22 mouse cellular contexts compared by ENCODE assay signal in the genomic region with DNA sequence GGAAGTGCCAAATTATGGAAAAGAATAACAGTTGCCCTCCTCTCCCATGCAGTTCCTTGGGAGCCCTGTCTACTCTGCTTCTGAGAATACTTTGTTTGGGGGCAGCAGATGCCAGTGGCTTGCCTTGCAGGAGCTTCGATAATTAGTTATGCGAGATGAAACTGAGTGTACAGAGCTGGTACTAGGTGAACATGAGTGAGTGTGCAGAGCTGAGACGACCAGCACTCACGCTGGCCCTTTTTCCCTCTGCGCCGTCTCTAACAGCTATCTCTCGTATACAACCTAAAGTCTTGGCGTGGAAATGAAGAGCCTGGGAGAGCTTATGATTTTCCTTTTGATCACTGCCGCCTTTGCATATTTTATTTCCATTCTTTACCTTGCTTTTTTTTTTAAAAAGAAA.
DNase-seq lines count a peak whose midpoint lies in the region; ATAC-seq and TF ChIP-seq lines count a peak whose summit lies in the region.
"Had no signal": no experiment of that assay in that cellular context is flagged by ENCODE, and none has a peak within 500 bp of the region (broad histone marks: within the 10 kb centered on the region; RNA-seq: fewer than 3 reads in every experiment).

No protein-coding gene starts in this region.

- H3K27ac ChIP-seq in hindbrain, postnatal 0 days: no peak overlapping the region
- no peak overlapping the region for H3K27ac ChIP-seq in hindbrain, embryonic 11.5 days (ENCODE audit: low read depth, low read length)
- H3K27ac ChIP-seq in midbrain, embryonic 11.5 days (ENCODE audit: low read depth, low read length): no peak overlapping the region
- H3K27ac ChIP-seq in midbrain, embryonic 10.5 days (replicated peaks): no peak overlapping the region
- H3K27ac ChIP-seq in forebrain, embryonic 16.5 days (ENCODE audit: low read length): peak overlapping the region; percentile 81
- no peak overlapping the region for H3K27ac ChIP-seq in midbrain, postnatal 0 days (ENCODE audit: low read depth, low read length)
- H3K27ac ChIP-seq: embryonic facial prominence, embryonic 12.5 days; left cerebral cortex, adult 2 months; macrophage; neural tube, embryonic 13.5 days had no signal

- 76% methylated on average over 9 of the region's 9 CpGs for WGBS in hindbrain, postnatal 0 days
- WGBS in hindbrain, embryonic 11.5 days: 90% methylated on average over 9 of the region's 9 CpGs
- WGBS in midbrain, embryonic 11.5 days: 88% methylated on average over 9 of the region's 9 CpGs
- 92% methylated on average over 9 of the region's 9 CpGs for WGBS in midbrain, embryonic 10.5 days
- WGBS in forebrain, embryonic 16.5 days: 54% methylated on average over 9 of the region's 9 CpGs
- WGBS in midbrain, postnatal 0 days: 46% methylated on average over 9 of the region's 9 CpGs

- H3K4me3 ChIP-seq in hindbrain, postnatal 0 days (ENCODE audit: low read length): no peak overlapping the region
- no peak overlapping the region for H3K4me3 ChIP-seq in hindbrain, embryonic 11.5 days (ENCODE audit: low read depth, low read length)
- no peak overlapping the region for H3K4me3 ChIP-seq in midbrain, embryonic 11.5 days (ENCODE audit: low read depth, low read length)
- H3K4me3 ChIP-seq in midbrain, embryonic 10.5 days: no peak overlapping the region
- no peak overlapping the region for H3K4me3 ChIP-seq in forebrain, embryonic 16.5 days (replicated peaks; ENCODE audit: low read length)
- no peak overlapping the region for H3K4me3 ChIP-seq in midbrain, postnatal 0 days (ENCODE audit: low read depth, low read length)
- H3K4me3 ChIP-seq: embryonic facial prominence, embryonic 12.5 days; left cerebral cortex, adult 2 months; myocyte; neural tube, embryonic 13.5 days had no signal

- no peak for DNase-seq in hindbrain, postnatal 0 days (ENCODE audit: low spot score)
- DNase-seq in hindbrain, embryonic 11.5 days (ENCODE audit: low spot score): no peak
- peak; percentile 6 for DNase-seq in midbrain, embryonic 11.5 days (ENCODE audit: low spot score, missing footprints)
- DNase-seq in midbrain, embryonic 10.5 days (ENCODE audit: low spot score): no peak
- DNase-seq in midbrain, postnatal 0 days (ENCODE audit: low spot score): no peak
- DNase-seq in kidney, adult 8-10 months: no peak
- DNase-seq in gastrocnemius, adult 8-10 months (ENCODE audit: low spot score in 2 of 2): no peak
- DNase-seq: adrenal gland, adult 2 months; cerebellum, adult 11-12 months; cerebellum, postnatal 14 days; heart, postnatal 10 days; kidney, postnatal 4 days; liver, postnatal 0 days; thymus, postnatal 14 days had no signal

- H3K27me3 ChIP-seq in hindbrain, postnatal 0 days (ENCODE audit: insufficient read depth, low read length): no peaks in the 10 kb centered on the region
- no peaks in the 10 kb centered on the region for H3K27me3 ChIP-seq in hindbrain, embryonic 11.5 days (ENCODE audit: control insufficient read depth, insufficient read depth, low read length)
- no peaks in the 10 kb centered on the region for H3K27me3 ChIP-seq in midbrain, embryonic 11.5 days (ENCODE audit: control insufficient read depth, insufficient read depth, low read length)
- H3K27me3 ChIP-seq in midbrain, embryonic 10.5 days (ENCODE audit: low read depth, poor library complexity, severe bottlenecking): no peaks in the 10 kb centered on the region
- H3K27me3 ChIP-seq in forebrain, embryonic 16.5 days (replicated peaks; ENCODE audit: control insufficient read depth, insufficient read depth, low read length): no peaks in the 10 kb centered on the region
- H3K27me3 ChIP-seq in midbrain, postnatal 0 days (ENCODE audit: insufficient read depth, low read length): no peaks in the 10 kb centered on the region
- H3K27me3 ChIP-seq: embryonic facial prominence, embryonic 12.5 days had no signal

- no peaks in the 10 kb centered on the region for H3K36me3 ChIP-seq in hindbrain, postnatal 0 days (ENCODE audit: insufficient read depth, low read length)
- no peaks in the 10 kb centered on the region for H3K36me3 ChIP-seq in hindbrain, embryonic 11.5 days (ENCODE audit: control insufficient read depth, insufficient read depth, low read length)
- H3K36me3 ChIP-seq in midbrain, embryonic 11.5 days (ENCODE audit: control insufficient read depth, insufficient read depth, low read length): no peaks in the 10 kb centered on the region
- H3K36me3 ChIP-seq in midbrain, embryonic 10.5 days: no peaks in the 10 kb centered on the region
- no peaks in the 10 kb centered on the region for H3K36me3 ChIP-seq in forebrain, embryonic 16.5 days (ENCODE audit: control insufficient read depth, insufficient read depth)
- no peaks in the 10 kb centered on the region for H3K36me3 ChIP-seq in midbrain, postnatal 0 days (ENCODE audit: insufficient read depth, low read length)
- H3K36me3 ChIP-seq: embryonic facial prominence, embryonic 12.5 days; neural tube, embryonic 13.5 days had no signal

- ATAC-seq in hindbrain, postnatal 0 days: peak; percentile 27
- ATAC-seq in hindbrain, embryonic 11.5 days (ENCODE audit: low FRiP score): no peak
- no peak for ATAC-seq in midbrain, embryonic 11.5 days (ENCODE audit: low FRiP score)
- ATAC-seq in forebrain, embryonic 16.5 days: peak; percentile 47
- peak; percentile 52; the same call in 1 of the 2 replicates for ATAC-seq in midbrain, postnatal 0 days (ENCODE audit: low FRiP score)
- ATAC-seq: intestine, postnatal 0 days; liver, postnatal 0 days had no signal

- TF ChIP-seq CTCF in hindbrain, postnatal 0 days (IDR thresholded peaks at IDR 0.05; ENCODE audit: low read depth): no peak
- TF ChIP-seq CTCF in midbrain, postnatal 0 days (IDR thresholded peaks at IDR 0.05): no peak

- no peak overlapping the region for H3K4me2 ChIP-seq in hindbrain, postnatal 0 days (ENCODE audit: low read depth, low read length)
- no peak overlapping the region for H3K4me2 ChIP-seq in hindbrain, embryonic 11.5 days (replicated peaks; ENCODE audit: low read depth, low read length)
- H3K4me2 ChIP-seq in midbrain, embryonic 11.5 days: no peak overlapping the region
- H3K4me2 ChIP-seq in forebrain, embryonic 16.5 days (ENCODE audit: low read length): no peak overlapping the region
- H3K4me2 ChIP-seq in midbrain, postnatal 0 days (ENCODE audit: low read depth, low read length, poor library complexity, severe bottlenecking): no peak overlapping the region
- H3K4me2 ChIP-seq: embryonic facial prominence, embryonic 12.5 days; heart, embryonic 11.5 days; neural tube, embryonic 13.5 days had no signal

- H3K9me3 ChIP-seq in hindbrain, postnatal 0 days (ENCODE audit: low read length): no peaks in the 10 kb centered on the region
- no peaks in the 10 kb centered on the region for H3K9me3 ChIP-seq in hindbrain, embryonic 11.5 days (ENCODE audit: control insufficient read depth, low read length)
- H3K9me3 ChIP-seq in midbrain, embryonic 11.5 days (ENCODE audit: control insufficient read depth, low read length): no peaks in the 10 kb centered on the region
- no peaks in the 10 kb centered on the region for H3K9me3 ChIP-seq in midbrain, embryonic 10.5 days (replicated peaks)
- no peaks in the 10 kb centered on the region for H3K9me3 ChIP-seq in forebrain, embryonic 16.5 days (ENCODE audit: control insufficient read depth, low read length)
- H3K9me3 ChIP-seq in midbrain, postnatal 0 days (ENCODE audit: low read length): no peaks in the 10 kb centered on the region
- H3K9me3 ChIP-seq: embryonic facial prominence, embryonic 12.5 days; neural tube, embryonic 13.5 days had no signal

- 0 out of 2 replicates have a peak, but pooled peaks cover 7% of the 10 kb centered on the region for H3K4me1 ChIP-seq in hindbrain, postnatal 0 days (ENCODE audit: insufficient read depth, low read length)
- H3K4me1 ChIP-seq in hindbrain, embryonic 11.5 days (replicated peaks; ENCODE audit: control insufficient read depth, insufficient read depth, low read length): no peaks in the 10 kb centered on the region; the same call in 1 of the 2 replicates
- H3K4me1 ChIP-seq in midbrain, embryonic 11.5 days (ENCODE audit: control insufficient read depth, insufficient read depth, low read length): peaks cover 8% of the 10 kb centered on the region
- peaks cover 26% of the 10 kb centered on the region for H3K4me1 ChIP-seq in midbrain, embryonic 10.5 days
- H3K4me1 ChIP-seq in forebrain, embryonic 16.5 days (replicated peaks; ENCODE audit: control insufficient read depth, insufficient read depth, low read length): peaks cover 25% of the 10 kb centered on the region
- H3K4me1 ChIP-seq in midbrain, postnatal 0 days (ENCODE audit: insufficient read depth, low read length): 0 out of 2 replicates have a peak, but pooled peaks cover 3% of the 10 kb centered on the region

- no peak overlapping the region for H3K9ac ChIP-seq in hindbrain, postnatal 0 days (replicated peaks; ENCODE audit: low read length)
- H3K9ac ChIP-seq in hindbrain, embryonic 11.5 days (ENCODE audit: low read depth, low read length): no peak overlapping the region
- no peak overlapping the region for H3K9ac ChIP-seq in midbrain, embryonic 11.5 days (ENCODE audit: low read length)
- H3K9ac ChIP-seq in forebrain, embryonic 16.5 days (replicated peaks; ENCODE audit: low read depth, low read length): no peak overlapping the region
- H3K9ac ChIP-seq in midbrain, postnatal 0 days (replicated peaks; ENCODE audit: low read length, poor library complexity, severe bottlenecking): no peak overlapping the region
- H3K9ac ChIP-seq: embryonic facial prominence, embryonic 12.5 days; liver, postnatal 0 days; neural tube, embryonic 13.5 days had no signal

Comparison
In these comparisons a context has a peak if more than half of its experiments do, and no peak if none do; other contexts are left out.
1. ATAC-seq: peak in hindbrain, postnatal 0 days (single experiment), forebrain, embryonic 16.5 days (single experiment) and midbrain, postnatal 0 days (single experiment); none in hindbrain, embryonic 11.5 days (single experiment) and midbrain, embryonic 11.5 days (single experiment).